Mouse (Mus musculus) embryonic facial prominence, embryonic 13.5 days (tissue): ENCODE results near the gene Ppp1r12b. TPM values are rescaled to one million over a fixed set of nuclear protein-coding genes. Genes with fewer than 3 reads are reported as not detected.
A peak's percentile ranks its signal among the peaks of the same experiment; 100 is the strongest.

Source experiments
- ATAC-seq: fragments of 200-750 bp; cut with Nextera tagmentation; 2 replicates; pipeline ENCODE4 v1.8.0; 2017; ENCODE audit warnings: low read depth; ENCODE audit not compliant: insufficient number of reproducible peaks, insufficient read depth, low FRiP score, low TSS enrichment
- H3K27ac ChIP-seq: fragments of 300-500 bp; sonication (generic); 2 replicates; pipeline ENCODE4 v1.5.1; 2015; ENCODE audit warnings: moderate library complexity, mild to moderate bottlenecking, inconsistent platforms
- H3K27me3 ChIP-seq: fragments of 300-500 bp; sonication (generic); 2 replicates; pipeline ENCODE4 v1.6.1; 2015; ENCODE audit warnings: mild to moderate bottlenecking, inconsistent platforms
- H3K36me3 ChIP-seq: fragments of 300-500 bp; sonication (generic); 2 replicates; pipeline ENCODE4 v1.6.1; 2015; ENCODE audit warnings: mild to moderate bottlenecking, inconsistent platforms
- H3K4me1 ChIP-seq: fragments of 300-500 bp; sonication (generic); 2 replicates; pipeline ENCODE4 v1.6.1; 2015; ENCODE audit warnings: inconsistent platforms
- H3K4me2 ChIP-seq: fragments of 300-500 bp; sonication (generic); 2 replicates; pipeline ENCODE4 v1.6.1; 2015; ENCODE audit warnings: moderate library complexity, mild to moderate bottlenecking, inconsistent platforms
- H3K4me3 ChIP-seq: fragments of 300-500 bp; sonication (generic); 2 replicates; pipeline ENCODE4 v1.5.1; 2015; ENCODE audit warnings: mild to moderate bottlenecking, inconsistent platforms
- H3K9ac ChIP-seq: fragments of 300-500 bp; sonication (generic); 2 replicates; pipeline ENCODE4 v1.6.1; 2015; ENCODE audit warnings: mild to moderate bottlenecking, inconsistent platforms
- H3K9me3 ChIP-seq: fragments of 300-500 bp; sonication (generic); 2 replicates; pipeline ENCODE4 v1.6.1; 2016; ENCODE audit warnings: inconsistent platforms
- WGBS: fragments of 180-500 bp; shearing (Covaris S2); methylation state at CpG from one replicate; pipeline ENCODE4 v1.1.7; 2015; ENCODE audit warnings: mixed read lengths; 5-methylcytosine and 5-hydroxymethylcytosine counted together
- polyA plus RNA-seq: library from polyadenylated mRNA; unstranded; fragments of >200 nt; fragmentation: Nextera tagmentation; extraction: Ambion mirVana; gene quantifications from 2 replicates; pipeline ENCODE4 v1.2.1, GENCODE M21; 2015

The Ppp1r12b gene
- polyA plus RNA-seq, 1 experiment from 2014 or later, result 9.9 TPM

GRCm38 (mm10) chr1:134938233-134938632 is 17.5 kb downstream of the Ppp1r12b start:
- Histone ChIP-seq H3K4me1 (no peaks in the 10 kb centered on the region), H3K9me3 (no peaks in the 10 kb centered on the region), H3K4me3 (no peak overlapping the region), H3K36me3 (no peaks in the 10 kb centered on the region), H3K9ac (no peak overlapping the region), H3K27ac (no peak overlapping the region), H3K27me3 (no peaks in the 10 kb centered on the region), H3K4me2 (no peak overlapping the region)
- 84% methylated on average over 1 of the region's 1 CpGs for WGBS
- no peak for ATAC-seq

- Histone ChIP-seq H3K36me3 (no peaks in the 10 kb centered on the region), H3K9ac (no peak overlapping the region), H3K4me2 (no peak overlapping the region), H3K4me3 (no peak overlapping the region), H3K9me3 (no peaks in the 10 kb centered on the region), H3K27ac (no peak overlapping the region), H3K27me3 (no peaks in the 10 kb centered on the region), H3K4me1 (peaks cover 9% of the 10 kb centered on the region)
- 87% methylated on average over 6 of the region's 6 CpGs for WGBS
- ATAC-seq, result no peak
These were observed 19.4 kb downstream of the Ppp1r12b start for GRCm38 (mm10) chr1:134936335-134936734.

- no peak overlapping the region for H3K4me2 ChIP-seq
- H3K9me3 ChIP-seq, result no peaks in the 10 kb centered on the region
- WGBS, result 28% methylated on average over 7 of the region's 7 CpGs
- no peak for ATAC-seq
- no peaks in the 10 kb centered on the region for H3K27me3 ChIP-seq
- no peak overlapping the region for H3K9ac ChIP-seq
- H3K36me3 ChIP-seq, result no peaks in the 10 kb centered on the region
- H3K27ac ChIP-seq, result no peak overlapping the region
- H3K4me3 ChIP-seq, result no peak overlapping the region
- peaks cover 9% of the 10 kb centered on the region for H3K4me1 ChIP-seq
These were observed 23.3 kb downstream of the Ppp1r12b start for GRCm38 (mm10) chr1:134932431-134932830.

- Histone ChIP-seq H3K9me3 (no peaks in the 10 kb centered on the region), H3K9ac (no peak overlapping the region), H3K4me1 (peaks cover 4% of the 10 kb centered on the region; the same call in 1 of the 2 replicates), H3K27me3 (no peaks in the 10 kb centered on the region), H3K4me3 (no peak overlapping the region), H3K36me3 (no peaks in the 10 kb centered on the region), H3K4me2 (no peak overlapping the region), H3K27ac (no peak overlapping the region)
- 81% methylated on average over 6 of the region's 6 CpGs for WGBS
- no peak for ATAC-seq
These were observed 36.7 kb downstream of the Ppp1r12b start for GRCm38 (mm10) chr1:134919010-134919409.

GRCm38 (mm10) chr1:134915421-134915820 is 40.3 kb downstream of the Ppp1r12b start:
- Histone ChIP-seq H3K36me3 (no peaks in the 10 kb centered on the region), H3K27me3 (no peaks in the 10 kb centered on the region), H3K4me1 (peaks cover 4% of the 10 kb centered on the region; the same call in 1 of the 2 replicates), H3K9ac (no peak overlapping the region), H3K27ac (no peak overlapping the region), H3K4me2 (no peak overlapping the region), H3K9me3 (no peaks in the 10 kb centered on the region), H3K4me3 (no peak overlapping the region)
- WGBS, result 83% methylated on average over 4 of the region's 4 CpGs
- no peak for ATAC-seq

GRCm38 (mm10) chr1:134913535-134913934 is 42.2 kb downstream of the Ppp1r12b start:
- H3K9ac ChIP-seq, result no peak overlapping the region
- no peaks in the 10 kb centered on the region for H3K27me3 ChIP-seq
- no peaks in the 10 kb centered on the region for H3K36me3 ChIP-seq
- 78% methylated on average over 4 of the region's 4 CpGs for WGBS
- H3K4me2 ChIP-seq, result no peak overlapping the region
- H3K4me3 ChIP-seq, result no peak overlapping the region
- no peak overlapping the region for H3K27ac ChIP-seq
- peaks cover 11% of the 10 kb centered on the region; the same call in 1 of the 2 replicates for H3K4me1 ChIP-seq
- no peak for ATAC-seq
- H3K9me3 ChIP-seq, result no peaks in the 10 kb centered on the region

- H3K36me3 ChIP-seq, result no peaks in the 10 kb centered on the region
- WGBS, result 89% methylated on average over 4 of the region's 4 CpGs
- no peak overlapping the region for H3K9ac ChIP-seq
These were observed 43.9 kb downstream of the Ppp1r12b start for GRCm38 (mm10) chr1:134911892-134912291.

GRCm38 (mm10) chr1:134910037-134910436 is 45.7 kb downstream of the Ppp1r12b start:
- no peaks in the 10 kb centered on the region for H3K27me3 ChIP-seq
- no peaks in the 10 kb centered on the region for H3K9me3 ChIP-seq
- no peak overlapping the region for H3K4me3 ChIP-seq
- no peak overlapping the region for H3K4me2 ChIP-seq
- H3K27ac ChIP-seq, result no peak overlapping the region
- no peak overlapping the region for H3K9ac ChIP-seq
- H3K4me1 ChIP-seq, result peaks cover 7% of the 10 kb centered on the region; the same call in 1 of the 2 replicates
- 37% methylated on average over 3 of the region's 3 CpGs for WGBS
- H3K36me3 ChIP-seq, result no peaks in the 10 kb centered on the region
- ATAC-seq, result no peak

More at GRCm38 (mm10) chr1:134911892-134912291, 43.9 kb downstream of the Ppp1r12b start:
- ATAC-seq, result no peak
- no peaks in the 10 kb centered on the region for H3K27me3 ChIP-seq
- no peak overlapping the region for H3K27ac ChIP-seq
- H3K4me3 ChIP-seq, result no peak overlapping the region
- no peak overlapping the region for H3K4me2 ChIP-seq
- no peaks in the 10 kb centered on the region for H3K9me3 ChIP-seq
- H3K4me1 ChIP-seq, result peaks cover 11% of the 10 kb centered on the region; the same call in 1 of the 2 replicates

- Histone ChIP-seq H3K4me3 (no peak overlapping the region), H3K36me3 (no peaks in the 10 kb centered on the region), H3K9ac (no peak overlapping the region), H3K9me3 (no peaks in the 10 kb centered on the region), H3K4me1 (peaks cover 7% of the 10 kb centered on the region; the same call in 1 of the 2 replicates), H3K4me2 (peak overlapping the region; percentile 14; the same call in 1 of the 2 replicates), H3K27ac (0 out of 2 replicates have a peak overlapping the region, but pooled peaks have one; percentile 28), H3K27me3 (no peaks in the 10 kb centered on the region)
- no peak for ATAC-seq
- 52% methylated on average over 9 of the region's 9 CpGs for WGBS
These were observed 46.3 kb downstream of the Ppp1r12b start for GRCm38 (mm10) chr1:134909442-134909841.

- H3K9ac ChIP-seq, result no peak overlapping the region
- WGBS, result 54% methylated on average over 3 of the region's 3 CpGs
- H3K4me1 ChIP-seq, result 0 out of 2 replicates have a peak, but pooled peaks cover 7% of the 10 kb centered on the region
- no peak overlapping the region for H3K4me3 ChIP-seq
- H3K27ac ChIP-seq, result no peak overlapping the region
- H3K4me2 ChIP-seq, result no peak overlapping the region
- H3K9me3 ChIP-seq, result no peaks in the 10 kb centered on the region
- no peaks in the 10 kb centered on the region for H3K36me3 ChIP-seq
- no peak for ATAC-seq
- H3K27me3 ChIP-seq, result no peaks in the 10 kb centered on the region
These were observed 53.6 kb downstream of the Ppp1r12b start for GRCm38 (mm10) chr1:134902051-134902619.

GRCm38 (mm10) chr1:134896008-134896407 is 59.7 kb downstream of the Ppp1r12b start:
- Histone ChIP-seq H3K27ac (no peak overlapping the region), H3K9ac (no peak overlapping the region), H3K9me3 (no peaks in the 10 kb centered on the region), H3K27me3 (no peaks in the 10 kb centered on the region), H3K36me3 (peaks cover 26% of the 10 kb centered on the region), H3K4me3 (no peak overlapping the region), H3K4me1 (no peaks in the 10 kb centered on the region), H3K4me2 (no peak overlapping the region)
- 96% methylated on average over 6 of the region's 6 CpGs for WGBS
- no peak for ATAC-seq

- 90% methylated on average over 3 of the region's 3 CpGs for WGBS
These were observed 60.9 kb downstream of the Ppp1r12b start for GRCm38 (mm10) chr1:134894803-134895202.

More at GRCm38 (mm10) chr1:134894803-134895202, 60.9 kb downstream of the Ppp1r12b start:
- no peak overlapping the region for H3K9ac ChIP-seq
- no peak overlapping the region for H3K4me3 ChIP-seq
- ATAC-seq, result no peak
- no peaks in the 10 kb centered on the region for H3K4me1 ChIP-seq
- no peaks in the 10 kb centered on the region for H3K27me3 ChIP-seq
- no peak overlapping the region for H3K27ac ChIP-seq
- H3K36me3 ChIP-seq, result peaks cover 26% of the 10 kb centered on the region
- H3K4me2 ChIP-seq, result no peak overlapping the region
- no peaks in the 10 kb centered on the region for H3K9me3 ChIP-seq
